Mouse (Mus musculus): ENCODE data around the gene 2610301B20Rik.
A peak's percentile ranks its signal among the peaks of the same experiment; 100 is the strongest.
"Not testable (repeated sequence)": the region's sequence is repeated elsewhere in the genome, so short reads cannot be mapped to it uniquely, and the experiment has no call there.

2610301B20Rik gene

GRCm38 (mm10) chr4:10911417-10911816, 37.1 kb downstream of the 2610301B20Rik start:
- DNase-seq = not testable (repeated sequence)

GRCm38 (mm10) chr4:10911909-10912478, 37.7 kb downstream of the 2610301B20Rik start:
- no peak for DNase-seq

- peak; percentile 45 for DNase-seq
Measured at GRCm38 (mm10) chr4:10912611-10913301, 38.5 kb downstream of the 2610301B20Rik start.

- DNase-seq = no peak
Measured at GRCm38 (mm10) chr4:10913409-10913808, 39.1 kb downstream of the 2610301B20Rik start.

GRCm38 (mm10) chr4:10914766-10915165, 40.5 kb downstream of the 2610301B20Rik start:
- DNase-seq = no peak

GRCm38 (mm10) chr4:10915271-10915670, 41.0 kb downstream of the 2610301B20Rik start:
- no peak for DNase-seq

GRCm38 (mm10) chr4:10918402-10918801, 44.1 kb downstream of the 2610301B20Rik start:
- no peak for DNase-seq

GRCm38 (mm10) chr4:10919097-10919496, 44.8 kb downstream of the 2610301B20Rik start:
- DNase-seq = no peak

- DNase-seq = no peak
Measured at GRCm38 (mm10) chr4:10919530-10919929, 45.2 kb downstream of the 2610301B20Rik start.

GRCm38 (mm10) chr4:10919987-10920386, 45.7 kb downstream of the 2610301B20Rik start:
- DNase-seq = no peak

- DNase-seq = no peak
Measured at GRCm38 (mm10) chr4:10920622-10921021, 46.3 kb downstream of the 2610301B20Rik start.

- peak; percentile 6 for DNase-seq
Measured at GRCm38 (mm10) chr4:10923180-10923579, 48.9 kb downstream of the 2610301B20Rik start.

GRCm38 (mm10) chr4:10924140-10924539, 49.8 kb downstream of the 2610301B20Rik start:
- DNase-seq = no peak

- no peak for DNase-seq
Measured at GRCm38 (mm10) chr4:10924541-10924940, 50.2 kb downstream of the 2610301B20Rik start.

GRCm38 (mm10) chr4:10926416-10926815, 52.1 kb downstream of the 2610301B20Rik start:
- no peak for DNase-seq

GRCm38 (mm10) chr4:10928158-10928557, 53.9 kb downstream of the 2610301B20Rik start:
- no peak for DNase-seq

- no peak for DNase-seq
Measured at GRCm38 (mm10) chr4:10929726-10930125, 55.4 kb downstream of the 2610301B20Rik start.

- no peak for DNase-seq
Measured at GRCm38 (mm10) chr4:10931040-10931439, 56.7 kb downstream of the 2610301B20Rik start.

- DNase-seq = no peak
Measured at GRCm38 (mm10) chr4:10932091-10932745, 57.9 kb downstream of the 2610301B20Rik start.

- DNase-seq = no peak
Measured at GRCm38 (mm10) chr4:10932782-10933181, 58.5 kb downstream of the 2610301B20Rik start.

GRCm38 (mm10) chr4:10936766-10937165, 62.5 kb downstream of the 2610301B20Rik start:
- no peak for DNase-seq
